Mouse (Mus musculus) neural tube, embryonic 12.5 days (tissue): ENCODE measurements at regions not wholly inside any gene's neighbourhood (a gene's known extent, or its start where the extent isn't known, plus 50 kb on each side); places are given as distances from the start of the nearest gene placed in this dataset.

Source experiments
- ATAC-seq: fragments of 200-750 bp; cut with Nextera tagmentation; 2 replicates; pipeline ENCODE4 v1.8.0; 2017; ENCODE audit warnings: low read depth, mild to moderate bottlenecking, moderate TSS enrichment, moderate library complexity; ENCODE audit not compliant: low FRiP score
- H3K27ac ChIP-seq: fragments of 300-500 bp; sonication (generic); 2 replicates; pipeline ENCODE4 v1.5.1; 2016
- H3K27me3 ChIP-seq: fragments of 300-500 bp; sonication (generic); replicated peaks from 2 replicates; pipeline ENCODE4 v1.6.1; 2016; ENCODE audit warnings: mild to moderate bottlenecking
- H3K36me3 ChIP-seq: fragments of 300-500 bp; sonication (generic); 2 replicates; pipeline ENCODE4 v1.6.1; 2016; ENCODE audit warnings: mild to moderate bottlenecking
- H3K4me1 ChIP-seq: fragments of 300-500 bp; sonication (generic); 2 replicates; pipeline ENCODE4 v1.6.1; 2016
- H3K4me2 ChIP-seq: fragments of 300-500 bp; sonication (generic); replicated peaks from 2 replicates; pipeline ENCODE4 v1.6.1; 2016; ENCODE audit warnings: mild to moderate bottlenecking
- H3K4me3 ChIP-seq: fragments of 300-500 bp; sonication (generic); 2 replicates; pipeline ENCODE4 v1.5.1; 2016
- H3K9ac ChIP-seq: fragments of 300-500 bp; sonication (generic); 2 replicates; pipeline ENCODE4 v1.6.1; 2016; ENCODE audit warnings: mild to moderate bottlenecking
- H3K9me3 ChIP-seq: fragments of 300-500 bp; sonication (generic); 2 replicates; pipeline ENCODE4 v1.6.1; 2016; ENCODE audit warnings: mild to moderate bottlenecking
- WGBS: fragments of 180-500 bp; shearing (Covaris S2); methylation state at CpG from one replicate; pipeline ENCODE4 v1.1.7; 2016; 5-methylcytosine and 5-hydroxymethylcytosine counted together

- no peak for ATAC-seq
- no peaks in the 10 kb centered on the region for H3K9me3 ChIP-seq
- 56% methylated on average over 17 of the region's 17 CpGs for WGBS
- H3K9ac ChIP-seq = no peak overlapping the region
- H3K4me3 ChIP-seq = no peak overlapping the region
- no peaks in the 10 kb centered on the region for H3K27me3 ChIP-seq
- H3K4me1 ChIP-seq = peaks cover 8% of the 10 kb centered on the region; the same call in 1 of the 2 replicates
- H3K4me2 ChIP-seq = no peak overlapping the region
- H3K36me3 ChIP-seq = no peaks in the 10 kb centered on the region
- no peak overlapping the region for H3K27ac ChIP-seq
These were observed 383.1 kb upstream of the Kazn start for GRCm38 (mm10) chr4:142622151-142622861.

GRCm38 (mm10) chr4:142619396-142619795, 380.2 kb upstream of the Kazn start:
- Histone ChIP-seq H3K27me3 (no peaks in the 10 kb centered on the region), H3K4me1 (peaks cover 8% of the 10 kb centered on the region; the same call in 1 of the 2 replicates), H3K36me3 (no peaks in the 10 kb centered on the region), H3K4me3 (no peak overlapping the region), H3K9ac (no peak overlapping the region), H3K9me3 (no peaks in the 10 kb centered on the region), H3K27ac (no peak overlapping the region), H3K4me2 (no peak overlapping the region)
- WGBS = 72% methylated on average over 8 of the region's 8 CpGs
- no peak for ATAC-seq

- Histone ChIP-seq H3K9me3 (no peaks in the 10 kb centered on the region), H3K36me3 (no peaks in the 10 kb centered on the region), H3K4me2 (no peak overlapping the region), H3K9ac (no peak overlapping the region), H3K27me3 (no peaks in the 10 kb centered on the region), H3K4me1 (peaks cover 8% of the 10 kb centered on the region; the same call in 1 of the 2 replicates), H3K27ac (no peak overlapping the region), H3K4me3 (no peak overlapping the region)
- ATAC-seq = no peak
- WGBS = 21% methylated on average over 4 of the region's 4 CpGs
These were observed 379.6 kb upstream of the Kazn start for GRCm38 (mm10) chr4:142618770-142619169.

- Histone ChIP-seq H3K4me2 (no peak overlapping the region), H3K4me1 (peaks cover 8% of the 10 kb centered on the region; the same call in 1 of the 2 replicates), H3K36me3 (no peaks in the 10 kb centered on the region), H3K9ac (no peak overlapping the region), H3K4me3 (no peak overlapping the region), H3K27me3 (no peaks in the 10 kb centered on the region), H3K9me3 (no peaks in the 10 kb centered on the region), H3K27ac (no peak overlapping the region)
- WGBS = 63% methylated on average over 5 of the region's 5 CpGs
- no peak for ATAC-seq
These were observed 378.5 kb upstream of the Kazn start for GRCm38 (mm10) chr4:142617676-142618075.

- no peak overlapping the region for H3K9ac ChIP-seq
- H3K4me3 ChIP-seq = no peak overlapping the region
- no peaks in the 10 kb centered on the region for H3K9me3 ChIP-seq
- ATAC-seq = no peak
- WGBS = 77% methylated on average over 7 of the region's 7 CpGs
- H3K36me3 ChIP-seq = no peaks in the 10 kb centered on the region
- peaks cover 5% of the 10 kb centered on the region; the same call in 1 of the 2 replicates for H3K4me1 ChIP-seq
- no peaks in the 10 kb centered on the region for H3K27me3 ChIP-seq
- no peak overlapping the region for H3K27ac ChIP-seq
- no peak overlapping the region for H3K4me2 ChIP-seq
These were observed 377.7 kb upstream of the Kazn start for GRCm38 (mm10) chr4:142616901-142617300.

GRCm38 (mm10) chr4:142605098-142605497, 365.9 kb upstream of the Kazn start:
- no peak overlapping the region for H3K9ac ChIP-seq
- H3K27me3 ChIP-seq = no peaks in the 10 kb centered on the region
- no peak overlapping the region for H3K4me2 ChIP-seq
- 86% methylated on average over 3 of the region's 3 CpGs for WGBS
- no peak overlapping the region for H3K27ac ChIP-seq
- H3K4me3 ChIP-seq = no peak overlapping the region
- ATAC-seq = no peak
- H3K9me3 ChIP-seq = peaks cover 4% of the 10 kb centered on the region; the same call in 1 of the 2 replicates
- H3K36me3 ChIP-seq = no peaks in the 10 kb centered on the region
- no peaks in the 10 kb centered on the region for H3K4me1 ChIP-seq

- H3K27me3 ChIP-seq = no peaks in the 10 kb centered on the region
- 75% methylated on average over 4 of the region's 4 CpGs for WGBS
These were observed 358.0 kb upstream of the Kazn start for GRCm38 (mm10) chr4:142597214-142597613.

GRCm38 (mm10) chr4:142589084-142589741, 350.0 kb upstream of the Kazn start:
- 54% methylated on average over 7 of the region's 7 CpGs for WGBS
- no peaks in the 10 kb centered on the region for H3K27me3 ChIP-seq
- H3K9me3 ChIP-seq = no peaks in the 10 kb centered on the region
- H3K4me2 ChIP-seq = no peak overlapping the region
- peak; percentile 30; the same call in 1 of the 2 replicates for ATAC-seq
- no peak overlapping the region for H3K4me3 ChIP-seq
- H3K36me3 ChIP-seq = no peaks in the 10 kb centered on the region
- H3K9ac ChIP-seq = no peak overlapping the region
- H3K27ac ChIP-seq = peak overlapping the region; percentile 62
- H3K4me1 ChIP-seq = peaks cover 4% of the 10 kb centered on the region

More at GRCm38 (mm10) chr4:142597214-142597613, 358.0 kb upstream of the Kazn start:
- Histone ChIP-seq H3K9ac (no peak overlapping the region), H3K4me2 (no peak overlapping the region), H3K4me3 (no peak overlapping the region), H3K9me3 (no peaks in the 10 kb centered on the region), H3K27ac (no peak overlapping the region), H3K4me1 (no peaks in the 10 kb centered on the region), H3K36me3 (no peaks in the 10 kb centered on the region)
- ATAC-seq = no peak

- Histone ChIP-seq H3K27me3 (no peaks in the 10 kb centered on the region), H3K4me3 (no peak overlapping the region), H3K4me2 (peak overlapping the region; percentile 37), H3K36me3 (no peaks in the 10 kb centered on the region), H3K27ac (0 out of 2 replicates have a peak overlapping the region, but pooled peaks have one; percentile 42), H3K9me3 (no peaks in the 10 kb centered on the region), H3K4me1 (peaks cover 4% of the 10 kb centered on the region), H3K9ac (no peak overlapping the region)
- ATAC-seq = peak; percentile 78
- WGBS = 57% methylated on average over 24 of the region's 24 CpGs
These were observed 349.4 kb upstream of the Kazn start for GRCm38 (mm10) chr4:142588418-142589083.

- H3K36me3 ChIP-seq = no peaks in the 10 kb centered on the region
- no peak overlapping the region for H3K9ac ChIP-seq
- no peaks in the 10 kb centered on the region for H3K9me3 ChIP-seq
- no peak overlapping the region for H3K4me3 ChIP-seq
- H3K27me3 ChIP-seq = no peaks in the 10 kb centered on the region
- ATAC-seq = no peak
- 73% methylated on average over 22 of the region's 22 CpGs for WGBS
- H3K27ac ChIP-seq = no peak overlapping the region
- peaks cover 4% of the 10 kb centered on the region for H3K4me1 ChIP-seq
- no peak overlapping the region for H3K4me2 ChIP-seq
These were observed 348.3 kb upstream of the Kazn start for GRCm38 (mm10) chr4:142587345-142588035.

GRCm38 (mm10) chr4:142578536-142578935, 339.3 kb upstream of the Kazn start:
- H3K27me3 ChIP-seq = no peaks in the 10 kb centered on the region
- no peaks in the 10 kb centered on the region for H3K9me3 ChIP-seq
- no peak overlapping the region for H3K4me3 ChIP-seq
- H3K27ac ChIP-seq = no peak overlapping the region
- no peak for ATAC-seq
- H3K4me1 ChIP-seq = peaks cover 17% of the 10 kb centered on the region
- no peak overlapping the region for H3K4me2 ChIP-seq
- WGBS = 28% methylated on average over 4 of the region's 4 CpGs
- H3K36me3 ChIP-seq = no peaks in the 10 kb centered on the region
- no peak overlapping the region for H3K9ac ChIP-seq

- 30% methylated on average over 4 of the region's 4 CpGs for WGBS
- Histone ChIP-seq H3K36me3 (no peaks in the 10 kb centered on the region), H3K4me2 (no peak overlapping the region), H3K4me3 (no peak overlapping the region), H3K27me3 (no peaks in the 10 kb centered on the region), H3K4me1 (peaks cover 17% of the 10 kb centered on the region), H3K27ac (no peak overlapping the region), H3K9ac (no peak overlapping the region), H3K9me3 (no peaks in the 10 kb centered on the region)
- peak; percentile 33; the same call in 1 of the 2 replicates for ATAC-seq
These were observed 338.3 kb upstream of the Kazn start for GRCm38 (mm10) chr4:142577519-142577918.
